Mouse (Mus musculus) liver, adult 2 months (tissue): ENCODE results near the gene Senp3. TPM values are rescaled to one million over a fixed set of nuclear protein-coding genes. Genes with fewer than 3 reads are reported as not detected.

Source experiments
- DNase-seq: peaks from one replicate; pipeline ENCODE4 v3.0.0-alpha.2; 2011; ENCODE audit warnings: low read depth, low spot score; ENCODE audit errors: extremely low read depth
- H3K27ac ChIP-seq: fragments of 200-500 bp; replicated peaks from 2 replicates; pipeline ENCODE4 v1.5.1; 2012; ENCODE audit warnings: low read depth, mild to moderate bottlenecking, control low read depth, inconsistent platforms, low read length; ENCODE audit not compliant: insufficient read depth
- H3K27me3 ChIP-seq: fragments of 200-500 bp; 2 replicates; pipeline ENCODE4 v1.6.1; 2012; ENCODE audit warnings: mild to moderate bottlenecking, moderate library complexity, low read length, inconsistent platforms; ENCODE audit not compliant: control insufficient read depth, insufficient read depth
- H3K36me3 ChIP-seq: fragments of 200-500 bp; 2 replicates; pipeline ENCODE4 v1.6.1; 2012; ENCODE audit warnings: low read length, inconsistent platforms; ENCODE audit not compliant: control insufficient read depth, insufficient read depth
- H3K4me1 ChIP-seq: fragments of 200-500 bp; 2 replicates; pipeline ENCODE4 v1.6.1; 2011; ENCODE audit warnings: low read length; ENCODE audit not compliant: control insufficient read depth, insufficient read depth
- H3K4me3 ChIP-seq: fragments of 200-500 bp; 2 replicates; pipeline ENCODE4 v1.5.1; 2011; ENCODE audit warnings: low read depth, mild to moderate bottlenecking, control low read depth, low read length, moderate library complexity; ENCODE audit not compliant: insufficient read depth
- H3K79me2 ChIP-seq: fragments of 200-500 bp; 2 replicates; pipeline ENCODE4 v1.6.1; 2012; ENCODE audit warnings: inconsistent platforms, mild to moderate bottlenecking, low read length, moderate library complexity; ENCODE audit not compliant: control insufficient read depth, insufficient read depth
- H3K9ac ChIP-seq: fragments of 200-500 bp; 2 replicates; pipeline ENCODE4 v1.6.1; 2012; ENCODE audit warnings: low read depth, mild to moderate bottlenecking, control low read depth, inconsistent platforms, low read length
- CTCF ChIP-seq: fragments of 200-500 bp; IDR thresholded peaks from 2 replicates; pipeline ENCODE4 v1.5.1; 2011; ENCODE audit warnings: low read depth, low read length, control low read depth
- POLR2A ChIP-seq: fragments of 200-500 bp; IDR thresholded peaks from 2 replicates; pipeline ENCODE4 v1.6.1; 2011; ENCODE audit warnings: low read length, control low read depth; ENCODE audit not compliant: insufficient read depth; ENCODE audit errors: extremely low read depth
- WGBS: fragments of 180-500 bp; shearing (Covaris S2); methylation state at CpG from one replicate; pipeline ENCODE4 v1.1.7; 2018; 5-methylcytosine and 5-hydroxymethylcytosine counted together
- polyA plus RNA-seq: library from polyadenylated mRNA; depleted of rRNA; stranded (reverse); fragments of >200 nt; gene quantifications from 2 replicates; pipeline ENCODE4 v1.2.3, GENCODE M21; 2012
- total RNA-seq: library from RNA; depleted of rRNA; stranded (reverse); fragments of >200 nt; gene quantifications from 2 replicates; pipeline ENCODE4 v1.2.3, GENCODE M21; 2014

Senp3 gene
- total and polyA plus RNA-seq, 2 experiments: 25.8 to 26.2 TPM

- Histone ChIP-seq H3K4me1 (peaks cover 5% of the 10 kb centered on the region), H3K27ac (no peak overlapping the region), H3K36me3 (peaks cover 24% of the 10 kb centered on the region), H3K4me3 (no peak overlapping the region), H3K27me3 (no peaks in the 10 kb centered on the region), H3K79me2 (peaks cover 14% of the 10 kb centered on the region; the same call in 1 of the 2 replicates), H3K9ac (no peak overlapping the region)
- TF ChIP-seq CTCF (no peak), POLR2A (no peak)
- no peak for DNase-seq
- WGBS: 85% methylated on average over 30 of the region's 30 CpGs
Measured at GRCm38 (mm10) chr11:69680136-69680855, 1.6 kb downstream of the Senp3 start.

- TF ChIP-seq POLR2A (no peak), CTCF (no peak)
- Histone ChIP-seq H3K79me2 (peaks cover 14% of the 10 kb centered on the region; the same call in 1 of the 2 replicates), H3K4me1 (peaks cover 2% of the 10 kb centered on the region), H3K27me3 (no peaks in the 10 kb centered on the region), H3K4me3 (no peak overlapping the region), H3K9ac (no peak overlapping the region), H3K36me3 (peaks cover 26% of the 10 kb centered on the region), H3K27ac (no peak overlapping the region)
- no peak for DNase-seq
- whole genome bisulfite sequencing: 89% methylated on average over 2 of the region's 2 CpGs
Measured at GRCm38 (mm10) chr11:69679144-69679543, 2.7 kb downstream of the Senp3 start.

GRCm38 (mm10) chr11:69672211-69672706, 9.6 kb downstream of the Senp3 start, which contains the start of gene Eif4a1:
Gene Eif4a1, minus strand, starts transcription at chr11:69672423.
- Histone ChIP-seq H3K4me1 (peaks cover 9% of the 10 kb centered on the region), H3K27ac (peak within 1 kb of the TSS; percentile 95), H3K27me3 (no peaks in the 10 kb centered on the region), H3K79me2 (peaks cover 13% of the 10 kb centered on the region; the same call in 1 of the 2 replicates), H3K9ac (peak within 1 kb of the TSS; percentile 99), H3K36me3 (peaks cover 55% of the 10 kb centered on the region), H3K4me3 (peak within 1 kb of the TSS; percentile 98)
- TF ChIP-seq POLR2A (peak; percentile 90; the same call in 1 of the 2 replicates), CTCF (no peak)
- DNase-seq: peak; percentile 99
- WGBS: under 1% methylated on average over 36 of the region's 36 CpGs

GRCm38 (mm10) chr11:69671726-69672124, 10.2 kb downstream of the Senp3 start:
- no peaks in the 10 kb centered on the region for H3K27me3 ChIP-seq
- WGBS: under 1% methylated on average over 43 of the region's 43 CpGs
- H3K36me3 ChIP-seq: peaks cover 53% of the 10 kb centered on the region
- TF ChIP-seq POLR2A: no peak
- TF ChIP-seq CTCF: no peak
- peaks cover 9% of the 10 kb centered on the region for H3K4me1 ChIP-seq
- peaks cover 13% of the 10 kb centered on the region; the same call in 1 of the 2 replicates for H3K79me2 ChIP-seq
- peak overlapping the region; percentile 99 for H3K9ac ChIP-seq
- H3K4me3 ChIP-seq: peak overlapping the region; percentile 98
- H3K27ac ChIP-seq: peak overlapping the region; percentile 95
- no peak for DNase-seq

GRCm38 (mm10) chr11:69670786-69671725, 10.8 kb downstream of the Senp3 start:
- TF ChIP-seq POLR2A (peak; percentile 70), CTCF (no peak)
- Histone ChIP-seq H3K4me3 (peak overlapping the region; percentile 98), H3K36me3 (peaks cover 49% of the 10 kb centered on the region), H3K4me1 (peaks cover 9% of the 10 kb centered on the region), H3K9ac (peak overlapping the region; percentile 99), H3K79me2 (peaks cover 10% of the 10 kb centered on the region; the same call in 1 of the 2 replicates), H3K27me3 (no peaks in the 10 kb centered on the region), H3K27ac (peak overlapping the region; percentile 95)
- peak; percentile 81 for DNase-seq
- under 1% methylated on average over 59 of the region's 61 CpGs for WGBS
